9 mouse cellular contexts compared by ENCODE assay signal in genomic region chr9:86570261-86570890, GRCm38 (mm10). TPM values are rescaled to one million over a fixed set of nuclear protein-coding genes. Genes with fewer than 3 reads are reported as not detected.
DNase-seq lines count a peak whose midpoint lies in the region; ATAC-seq lines count a peak whose summit lies in the region.
"Had no signal": no experiment of that assay in that cellular context is flagged by ENCODE, and none has a peak within 500 bp of the region (broad histone marks: within the 10 kb centered on the region; RNA-seq: fewer than 3 reads in every experiment).

No protein-coding gene starts in this region.

- H3K4me2 ChIP-seq in heart, embryonic 16.5 days (ENCODE audit: low read depth, low read length), result peak overlapping the region; percentile 98
- H3K4me2 ChIP-seq in forebrain, embryonic 16.5 days (ENCODE audit: low read length), result peak overlapping the region; percentile 71
- H3K4me2 ChIP-seq in neural tube, embryonic 14.5 days (ENCODE audit: low read depth, low read length), result peak overlapping the region; percentile 98; the same call in 1 of the 2 replicates

- peak overlapping the region; percentile 93 for H3K4me3 ChIP-seq in heart, embryonic 16.5 days (ENCODE audit: low read length)
- peak overlapping the region; percentile 90 for H3K4me3 ChIP-seq in forebrain, embryonic 16.5 days (replicated peaks; ENCODE audit: low read length)
- peak overlapping the region; percentile 60; the same call in 1 of the 2 replicates for H3K4me3 ChIP-seq in neural tube, embryonic 14.5 days (ENCODE audit: low read depth, low read length)

- no peak for DNase-seq in heart, postnatal 4 days
- DNase-seq in kidney, postnatal 36 days, result peak; percentile 40 to 53
- no peak for DNase-seq in left cerebral cortex, adult 18-20 months (ENCODE audit: low spot score in 2 of 2)
- no peak for DNase-seq in urinary bladder, adult 2 months (ENCODE audit: low spot score)
- DNase-seq: embryo, embryonic 11 days had no signal

- no peak overlapping the region for H3K27ac ChIP-seq in heart, embryonic 16.5 days (ENCODE audit: low read length)
- no peak overlapping the region for H3K27ac ChIP-seq in forebrain, embryonic 16.5 days (ENCODE audit: low read length)
- no peak overlapping the region for H3K27ac ChIP-seq in neural tube, embryonic 14.5 days (ENCODE audit: low read depth, low read length)

- H3K27me3 ChIP-seq in heart, embryonic 16.5 days (ENCODE audit: control insufficient read depth, insufficient read depth, low read length), result no peaks in the 10 kb centered on the region
- H3K27me3 ChIP-seq in forebrain, embryonic 16.5 days (replicated peaks; ENCODE audit: control insufficient read depth, insufficient read depth, low read length), result no peaks in the 10 kb centered on the region
- H3K27me3 ChIP-seq in neural tube, embryonic 14.5 days (ENCODE audit: control insufficient read depth, insufficient read depth, low read length), result no peaks in the 10 kb centered on the region

- no peak for ATAC-seq in heart, embryonic 16.5 days (replicated peaks; ENCODE audit: extremely low read depth, insufficient read depth, low FRiP score)
- ATAC-seq in forebrain, embryonic 16.5 days, result no peak
- ATAC-seq in neural tube, embryonic 14.5 days (ENCODE audit: low read depth), result no peak
- no peak for ATAC-seq in megakaryocyte progenitor cell, adult 5-6 weeks (replicated peaks; ENCODE audit: poor library complexity)

- no peaks in the 10 kb centered on the region for H3K9me3 ChIP-seq in heart, embryonic 16.5 days (replicated peaks; ENCODE audit: control insufficient read depth, low read length)
- H3K9me3 ChIP-seq in forebrain, embryonic 16.5 days (ENCODE audit: control insufficient read depth, low read length), result no peaks in the 10 kb centered on the region
- H3K9me3 ChIP-seq in neural tube, embryonic 14.5 days (ENCODE audit: control insufficient read depth, low read length), result no peaks in the 10 kb centered on the region

- peak overlapping the region; percentile 89; the same call in 1 of the 2 replicates for H3K9ac ChIP-seq in heart, embryonic 16.5 days (ENCODE audit: low read length)
- no peak overlapping the region for H3K9ac ChIP-seq in forebrain, embryonic 16.5 days (replicated peaks; ENCODE audit: low read depth, low read length)
- peak overlapping the region; percentile 25; the same call in 1 of the 2 replicates for H3K9ac ChIP-seq in neural tube, embryonic 14.5 days (replicated peaks; ENCODE audit: low read depth, low read length)

- whole genome bisulfite sequencing in heart, embryonic 16.5 days, result 77% methylated on average over 10 of the region's 10 CpGs
- 61% methylated on average over 10 of the region's 10 CpGs for WGBS in forebrain, embryonic 16.5 days
- 75% methylated on average over 10 of the region's 10 CpGs for WGBS in neural tube, embryonic 14.5 days

- H3K36me3 ChIP-seq in heart, embryonic 16.5 days (ENCODE audit: control insufficient read depth, insufficient read depth), result peaks cover 14% of the 10 kb centered on the region
- H3K36me3 ChIP-seq in forebrain, embryonic 16.5 days (ENCODE audit: control insufficient read depth, insufficient read depth), result peaks cover 13% of the 10 kb centered on the region
- H3K36me3 ChIP-seq in neural tube, embryonic 14.5 days (ENCODE audit: control insufficient read depth, insufficient read depth, low read length), result peaks cover 13% of the 10 kb centered on the region

- peaks cover 17% of the 10 kb centered on the region for H3K4me1 ChIP-seq in heart, embryonic 16.5 days (ENCODE audit: control insufficient read depth, insufficient read depth, low read length)
- H3K4me1 ChIP-seq in forebrain, embryonic 16.5 days (replicated peaks; ENCODE audit: control insufficient read depth, insufficient read depth, low read length), result peaks cover 14% of the 10 kb centered on the region
- peaks cover 8% of the 10 kb centered on the region for H3K4me1 ChIP-seq in neural tube, embryonic 14.5 days (ENCODE audit: control insufficient read depth, insufficient read depth, low read length)

RNA-seq across cellular contexts. Expression of gene Pgm3, which starts 1.3 kb away (rescaled TPM):
- 20.1 and 20.6 TPM in 2 replicates for polyA plus RNA-seq in heart, embryonic 16.5 days (2015; fragmentation: Nextera tagmentation; extraction: Ambion mirVana)
- 10 to 100 TPM; 11.4 to 14.5 TPM for total RNA-seq in heart, postnatal 4 days (2021)
- polyA plus RNA-seq in forebrain, embryonic 16.5 days (2015; fragmentation: Nextera tagmentation; extraction: Ambion mirVana), result 42.1 and 48.7 TPM in 2 replicates
- polyA plus RNA-seq in neural tube, embryonic 14.5 days (2014; fragmentation: Nextera tagmentation; extraction: Ambion mirVana), result 34.6 and 36.0 TPM in 2 replicates
- total RNA-seq in left cerebral cortex, adult 18-20 months (2021), result 10 to 100 TPM; 17.5 to 19.2 TPM
- total RNA-seq in megakaryocyte progenitor cell, adult 5-6 weeks (2015), result 27.0 and 31.0 TPM in 2 replicates
- total RNA-seq in megakaryocyte progenitor cell, adult 5-6 weeks (2017), result 25.1 and 31.6 TPM in 2 replicates
- 9.4 and 12.4 TPM in 2 replicates for polyA plus RNA-seq in urinary bladder, adult 2 months (2012; rRNA removed)

RNA-seq across cellular contexts. Expression of gene Rwdd2a, which starts 1.4 kb away (rescaled TPM):
- 3.9 and 5.2 TPM in 2 replicates for polyA plus RNA-seq in heart, embryonic 16.5 days (2015; fragmentation: Nextera tagmentation; extraction: Ambion mirVana)
- under 1 TPM; 0.33 to 0.59 TPM for total RNA-seq in heart, postnatal 4 days (2021)
- polyA plus RNA-seq in forebrain, embryonic 16.5 days (2015; fragmentation: Nextera tagmentation; extraction: Ambion mirVana), result 7.7 and 12.0 TPM in 2 replicates
- 27.1 and 37.9 TPM in 2 replicates for polyA plus RNA-seq in neural tube, embryonic 14.5 days (2014; fragmentation: Nextera tagmentation; extraction: Ambion mirVana)
- total RNA-seq in left cerebral cortex, adult 18-20 months (2021), result 10 to 100 TPM; 22.4 to 26.8 TPM
- 4.9 and 6.3 TPM in 2 replicates for total RNA-seq in megakaryocyte progenitor cell, adult 5-6 weeks (2015)
- total RNA-seq in megakaryocyte progenitor cell, adult 5-6 weeks (2017), result 2.5 and 5.7 TPM in 2 replicates
- polyA plus RNA-seq in urinary bladder, adult 2 months (2012; rRNA removed), result 1.7 and 1.8 TPM in 2 replicates

Comparison
In these comparisons a context has a peak if more than half of its experiments do, and no peak if none do; other contexts are left out.
1. DNase-seq: peak in kidney, postnatal 36 days (2 of 2); none in heart, postnatal 4 days (single experiment), left cerebral cortex, adult 18-20 months (0 of 2) and urinary bladder, adult 2 months (single experiment).
2. Peak in every context shown above with its lines, with median percentiles within 50 percentile points of each other: H3K4me2 ChIP-seq and H3K4me3 ChIP-seq.